Mouse (Mus musculus) heart, adult 2 months (tissue): Measurements from ENCODE around the gene Dhrs7b. TPM values are rescaled to one million over a fixed set of nuclear protein-coding genes. Genes with fewer than 3 reads are reported as not detected.

Source experiments
- DNase-seq, 2 experiments: peaks; one replicate each; pipeline ENCODE4 v3.0.0; 2021
- H3K27ac ChIP-seq: fragments of 200-600 bp; 2 replicates; pipeline ENCODE4 v1.8.1; 2022
- H3K27me3 ChIP-seq: fragments of 200-500 bp; 2 replicates; pipeline ENCODE4 v1.6.1; 2012; ENCODE audit warnings: mild to moderate bottlenecking, low read length, inconsistent platforms, mixed read lengths; ENCODE audit not compliant: control insufficient read depth, insufficient read depth
- H3K36me3 ChIP-seq: fragments of 200-500 bp; 2 replicates; pipeline ENCODE4 v1.6.1; 2012; ENCODE audit warnings: low read length, inconsistent platforms; ENCODE audit not compliant: control insufficient read depth, insufficient read depth
- H3K4me1 ChIP-seq: fragments of 200-500 bp; 2 replicates; pipeline ENCODE4 v1.6.1; 2011; ENCODE audit warnings: low read length; ENCODE audit not compliant: control insufficient read depth, insufficient read depth
- H3K4me3 ChIP-seq: fragments of 200-600 bp; 2 replicates; pipeline ENCODE4 v1.8.1; 2022
- H3K79me2 ChIP-seq: fragments of 200-500 bp; replicated peaks from 2 replicates; pipeline ENCODE4 v1.6.1; 2012; ENCODE audit warnings: mild to moderate bottlenecking, inconsistent platforms, low read length, moderate library complexity, mixed read lengths; ENCODE audit not compliant: control insufficient read depth, insufficient read depth
- H3K9ac ChIP-seq: fragments of 200-500 bp; 2 replicates; pipeline ENCODE4 v1.6.1; 2012; ENCODE audit warnings: low read depth, mild to moderate bottlenecking, control low read depth, inconsistent platforms, low read length, mixed read lengths
- CTCF ChIP-seq: fragments of 200-600 bp; IDR thresholded peaks from 2 replicates; pipeline ENCODE4 v1.8.1; 2022; ENCODE audit warnings: antibody characterized with exemption, mild to moderate bottlenecking, moderate library complexity
- EP300 ChIP-seq: fragments of 200-500 bp; IDR thresholded peaks from 2 replicates; pipeline ENCODE4 v1.6.1; 2011; ENCODE audit warnings: low read depth, low read length, control low read depth; ENCODE audit not compliant: insufficient read depth
- POLR2A ChIP-seq: fragments of 200-500 bp; IDR thresholded peaks from 2 replicates; pipeline ENCODE4 v1.6.1; 2011; ENCODE audit warnings: mild to moderate bottlenecking, low read depth, low read length, control low read depth; ENCODE audit not compliant: insufficient read depth
- WGBS: fragments of 180-500 bp; shearing (Covaris S2); methylation state at CpG from one replicate; pipeline ENCODE4 v1.1.7; 2018; 5-methylcytosine and 5-hydroxymethylcytosine counted together
- intact Hi-C: fragments of 180-260 bp; cut with DNase I; formaldehyde crosslinking; loops from one replicate; pipeline ENCODE4 v1.15.1; 2025
- polyA plus RNA-seq: library from polyadenylated mRNA; depleted of rRNA; stranded (reverse); fragments of >200 nt; gene quantifications from 2 replicates; pipeline ENCODE4 v1.2.3, GENCODE M21; 2012
- total RNA-seq, 2 experiments: library from RNA; stranded (reverse); gene quantifications; 2 replicates each; pipeline ENCODE4 v1.2.3; 2021

Gene Dhrs7b
- total and polyA plus RNA-seq, 3 experiments, result 14.4 to 21.0 (median 20.6) TPM

GRCm38 (mm10) chr11:60890744-60891143 is 60.3 kb downstream of the Dhrs7b start:
- no peak overlapping the region for H3K27ac ChIP-seq
- no peak for DNase-seq
- no peaks in the 10 kb centered on the region for H3K27me3 ChIP-seq
- intact Hi-C loops, result no loop called here
- H3K4me3 ChIP-seq, result no peak overlapping the region
- H3K79me2 ChIP-seq, result no peaks in the 10 kb centered on the region
- TF ChIP-seq POLR2A, result no peak
- no peak for TF ChIP-seq EP300
- TF ChIP-seq CTCF, result no peak
- H3K4me1 ChIP-seq, result no peaks in the 10 kb centered on the region
- 62% methylated on average over 3 of the region's 3 CpGs for WGBS
- no peaks in the 10 kb centered on the region for H3K36me3 ChIP-seq
- no peak overlapping the region for H3K9ac ChIP-seq

DNA sequence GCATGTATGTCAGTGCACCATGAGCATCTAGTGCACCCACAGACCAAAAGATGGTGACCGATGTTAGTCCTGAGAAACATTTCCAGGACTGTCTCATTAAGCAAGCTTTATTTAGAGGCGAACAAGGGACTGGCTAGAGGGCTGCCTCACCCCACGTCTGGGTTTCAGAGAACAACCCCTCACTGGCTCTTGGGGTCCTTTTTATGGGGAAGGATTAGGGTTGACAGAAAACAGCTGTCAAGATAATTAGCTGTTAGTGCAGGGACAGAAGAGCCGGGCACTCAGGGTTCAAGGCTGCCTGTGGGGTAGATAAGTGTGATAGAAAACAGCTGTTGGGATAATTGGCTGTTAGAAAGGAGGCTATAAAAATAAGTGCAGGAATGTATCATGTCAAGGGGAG is 65.5 kb downstream of the Dhrs7b start:
- no peak for DNase-seq
- H3K27me3 ChIP-seq, result no peaks in the 10 kb centered on the region
- TF ChIP-seq POLR2A, result no peak
- TF ChIP-seq CTCF, result no peak
- no peak for TF ChIP-seq EP300
- no peak overlapping the region for H3K27ac ChIP-seq
- WGBS, result 35% methylated on average over 4 of the region's 4 CpGs
- no peaks in the 10 kb centered on the region for H3K36me3 ChIP-seq
- no peaks in the 10 kb centered on the region for H3K79me2 ChIP-seq
- H3K9ac ChIP-seq, result no peak overlapping the region
- H3K4me1 ChIP-seq, result no peaks in the 10 kb centered on the region
- intact Hi-C loops, result no loop called here
- no peak overlapping the region for H3K4me3 ChIP-seq

- no peak overlapping the region for H3K9ac ChIP-seq
- no peaks in the 10 kb centered on the region for H3K4me1 ChIP-seq
- no peak for TF ChIP-seq POLR2A
- no peak for TF ChIP-seq CTCF
- no peak for TF ChIP-seq EP300
- no peak for DNase-seq
- no peaks in the 10 kb centered on the region for H3K79me2 ChIP-seq
- intact Hi-C loops, result no loop called here
- no peaks in the 10 kb centered on the region for H3K36me3 ChIP-seq
- WGBS, result 67% methylated on average over 7 of the region's 7 CpGs
- no peak overlapping the region for H3K27ac ChIP-seq
- no peak overlapping the region for H3K4me3 ChIP-seq
- H3K27me3 ChIP-seq, result no peaks in the 10 kb centered on the region
These were observed 71.6 kb downstream of the Dhrs7b start for GRCm38 (mm10) chr11:60902001-60902400.

GRCm38 (mm10) chr11:60902486-60902885 is 72.1 kb downstream of the Dhrs7b start:
- no peaks in the 10 kb centered on the region for H3K79me2 ChIP-seq
- no peaks in the 10 kb centered on the region for H3K4me1 ChIP-seq
- intact Hi-C loops, result no loop called here
- WGBS, result 64% methylated on average over 4 of the region's 4 CpGs
- H3K27me3 ChIP-seq, result no peaks in the 10 kb centered on the region
- no peak overlapping the region for H3K9ac ChIP-seq
- H3K4me3 ChIP-seq, result no peak overlapping the region
- DNase-seq, result no peak
- no peaks in the 10 kb centered on the region for H3K36me3 ChIP-seq
- no peak for TF ChIP-seq POLR2A
- TF ChIP-seq CTCF, result no peak
- TF ChIP-seq EP300, result no peak
- no peak overlapping the region for H3K27ac ChIP-seq

GRCm38 (mm10) chr11:60903661-60904061 is 73.2 kb downstream of the Dhrs7b start:
- Histone ChIP-seq H3K4me1 (no peaks in the 10 kb centered on the region), H3K36me3 (no peaks in the 10 kb centered on the region), H3K4me3 (no peak overlapping the region), H3K9ac (no peak overlapping the region), H3K27ac (no peak overlapping the region), H3K27me3 (no peaks in the 10 kb centered on the region), H3K79me2 (no peaks in the 10 kb centered on the region)
- DNase-seq, result no peak
- 81% methylated on average over 6 of the region's 6 CpGs for WGBS
- intact Hi-C loops, result no loop called here
- TF ChIP-seq CTCF, result no peak
- no peak for TF ChIP-seq POLR2A
- TF ChIP-seq EP300, result no peak

- H3K36me3 ChIP-seq, result no peaks in the 10 kb centered on the region
- H3K4me3 ChIP-seq, result no peak overlapping the region
- H3K9ac ChIP-seq, result no peak overlapping the region
- H3K27me3 ChIP-seq, result no peaks in the 10 kb centered on the region
- H3K4me1 ChIP-seq, result no peaks in the 10 kb centered on the region
- intact Hi-C loops, result no loop called here
- no peak for TF ChIP-seq POLR2A
- TF ChIP-seq EP300, result no peak
- no peak for TF ChIP-seq CTCF
- WGBS, result 84% methylated on average over 10 of the region's 10 CpGs
- H3K27ac ChIP-seq, result no peak overlapping the region
- no peak for DNase-seq
- no peaks in the 10 kb centered on the region for H3K79me2 ChIP-seq
These were observed 75.1 kb downstream of the Dhrs7b start for GRCm38 (mm10) chr11:60905407-60906120.
